Mouse (Mus musculus): ENCODE results near the gene Prpf31.

- TF ChIP-seq CTCF (IDR thresholded peaks at IDR 0.05; ENCODE audit: low read depth): no peak
- TF ChIP-seq EP300 (IDR thresholded peaks at IDR 0.05; ENCODE audit: low read depth): no peak
Observed at GRCm38 (mm10) chr7:3656966-3657365, 27.2 kb downstream of the Prpf31 start.

Measured in heart, postnatal 0 days (tissue).